Mouse (Mus musculus): ENCODE results near the gene Slc25a20. TPM values are rescaled to one million over a fixed set of nuclear protein-coding genes. Genes with fewer than 3 reads are reported as not detected.

Slc25a20 gene
- polyA plus RNA-seq, 1 experiment from 2014 or later: 73.4 TPM

Small RNAs within 50 kb of the gene (microRNA-seq; reads per million reads assigned to microRNA genes)
- not detected for gene Gm26298

Other genes with a start within 250 kb of the Slc25a20 start
- gene Ccdc36, start 233.6 kb upstream of the Slc25a20 start, polyA plus RNA-seq (2015; fragmentation: Nextera tagmentation; extraction: Ambion mirVana): 0.84 and 1.1 TPM in 2 replicates
- gene BC048562, start 225.6 kb upstream of the Slc25a20 start, polyA plus RNA-seq (2015; fragmentation: Nextera tagmentation; extraction: Ambion mirVana): not detected in 2 replicates
- gene Ccdc71, start 201.6 kb upstream of the Slc25a20 start, polyA plus RNA-seq (2015; fragmentation: Nextera tagmentation; extraction: Ambion mirVana): 32.2 and 42.1 TPM in 2 replicates
- 95.7 and 103 TPM in 2 replicates for gene Klhdc8b, start 200.5 kb upstream of the Slc25a20 start, polyA plus RNA-seq (2015; fragmentation: Nextera tagmentation; extraction: Ambion mirVana)
- gene Lamb2, start 182.4 kb upstream of the Slc25a20 start, polyA plus RNA-seq (2015; fragmentation: Nextera tagmentation; extraction: Ambion mirVana): 55.5 and 64.2 TPM in 2 replicates
- 51.5 and 68.5 TPM in 2 replicates for gene Usp19, start 171.5 kb upstream of the Slc25a20 start, polyA plus RNA-seq (2015; fragmentation: Nextera tagmentation; extraction: Ambion mirVana)
- 49.4 and 67.5 TPM in 2 replicates for gene Qars, start 154.4 kb upstream of the Slc25a20 start, polyA plus RNA-seq (2015; fragmentation: Nextera tagmentation; extraction: Ambion mirVana)
- gene Qrich1, start 145.3 kb upstream of the Slc25a20 start, polyA plus RNA-seq (2015; fragmentation: Nextera tagmentation; extraction: Ambion mirVana): 75.1 and 84.6 TPM in 2 replicates
- gene Impdh2, start 101.8 kb upstream of the Slc25a20 start, polyA plus RNA-seq (2015; fragmentation: Nextera tagmentation; extraction: Ambion mirVana): 81.6 and 97.3 TPM in 2 replicates
- gene Ndufaf3, start 94.7 kb upstream of the Slc25a20 start, polyA plus RNA-seq (2015; fragmentation: Nextera tagmentation; extraction: Ambion mirVana): 52.6 and 55.4 TPM in 2 replicates
- gene Dalrd3, start 92.2 kb upstream of the Slc25a20 start, polyA plus RNA-seq (2015; fragmentation: Nextera tagmentation; extraction: Ambion mirVana): 66.8 and 103 TPM in 2 replicates
- 42.5 and 68.5 TPM in 2 replicates for gene Wdr6, start 83.3 kb upstream of the Slc25a20 start, polyA plus RNA-seq (2015; fragmentation: Nextera tagmentation; extraction: Ambion mirVana)
- gene P4htm, start 64.4 kb upstream of the Slc25a20 start, polyA plus RNA-seq (2015; fragmentation: Nextera tagmentation; extraction: Ambion mirVana): 18.6 and 20.9 TPM in 2 replicates
- 38.3 and 47.1 TPM in 2 replicates for gene Arih2, start 12.7 kb upstream of the Slc25a20 start, polyA plus RNA-seq (2015; fragmentation: Nextera tagmentation; extraction: Ambion mirVana)
- gene Prkar2a, start 27.2 kb downstream of the Slc25a20 start, polyA plus RNA-seq (2015; fragmentation: Nextera tagmentation; extraction: Ambion mirVana): 25.7 and 26.8 TPM in 2 replicates
- gene Ip6k2, start 121.7 kb downstream of the Slc25a20 start, polyA plus RNA-seq (2015; fragmentation: Nextera tagmentation; extraction: Ambion mirVana): 28.8 and 36.3 TPM in 2 replicates
- gene Nckipsd, start 146.3 kb downstream of the Slc25a20 start, polyA plus RNA-seq (2015; fragmentation: Nextera tagmentation; extraction: Ambion mirVana): 9.7 and 14.5 TPM in 2 replicates
- 0.06 and 0.22 TPM in 2 replicates for gene Celsr3, start 164.2 kb downstream of the Slc25a20 start, polyA plus RNA-seq (2015; fragmentation: Nextera tagmentation; extraction: Ambion mirVana)
- gene Slc26a6, start 191.2 kb downstream of the Slc25a20 start, polyA plus RNA-seq (2015; fragmentation: Nextera tagmentation; extraction: Ambion mirVana): 5.5 and 6.9 TPM in 2 replicates